Mouse (Mus musculus): ENCODE measurements around the gene Magi2. TPM values are rescaled to one million over a fixed set of nuclear protein-coding genes. Genes with fewer than 3 reads are reported as not detected.

Magi2 gene
- total RNA-seq, 2 experiments from 2014 or later: 7.3 to 9.5 TPM

DNA sequence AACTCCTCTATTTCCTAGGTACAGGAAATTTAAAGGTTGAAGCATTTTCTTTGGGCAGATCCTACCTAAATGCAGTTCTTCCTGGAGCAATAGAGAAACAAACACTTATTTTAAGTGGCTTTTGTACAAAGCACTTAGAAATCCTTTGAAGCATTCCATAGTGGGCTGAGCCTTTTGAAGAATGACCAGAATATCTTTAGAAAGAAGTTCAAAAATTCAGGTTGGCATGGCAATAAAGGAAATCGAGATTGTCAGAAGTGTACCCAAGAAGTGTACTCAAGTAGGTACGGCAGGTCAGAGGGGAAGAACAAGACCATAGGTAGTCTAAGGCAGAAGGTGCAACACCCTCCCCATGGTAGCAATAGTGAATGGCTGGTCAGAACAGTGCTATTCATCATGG, 1332.5 kb downstream of the Magi2 start:
- intact Hi-C loops (cut with DNase I): no loop called here

DNA sequence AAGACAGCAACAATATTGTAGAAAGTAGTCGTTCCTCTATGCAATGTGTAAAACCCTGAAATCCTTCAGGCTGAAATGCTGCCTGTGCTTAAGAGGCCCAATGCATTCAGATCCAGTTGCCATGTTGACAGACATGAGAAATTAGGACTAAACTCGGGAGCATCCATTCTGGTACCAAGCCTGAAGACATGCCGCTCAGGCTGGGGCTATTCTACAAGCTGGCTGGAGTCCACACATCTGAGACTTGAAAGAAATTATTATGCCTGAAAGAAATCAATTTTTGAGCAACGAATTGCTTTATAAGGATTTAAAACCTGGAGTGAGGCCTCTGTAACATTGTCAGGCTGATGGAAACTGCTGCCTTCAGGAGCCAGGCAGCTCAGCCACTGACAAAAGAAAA, 1333.0 kb downstream of the Magi2 start:
- intact Hi-C loops (cut with DNase I): no loop called here
- DNase-seq: no peak

More for the DNA sequence above, 1332.5 kb downstream of the Magi2 start:
- DNase-seq: no peak

DNA sequence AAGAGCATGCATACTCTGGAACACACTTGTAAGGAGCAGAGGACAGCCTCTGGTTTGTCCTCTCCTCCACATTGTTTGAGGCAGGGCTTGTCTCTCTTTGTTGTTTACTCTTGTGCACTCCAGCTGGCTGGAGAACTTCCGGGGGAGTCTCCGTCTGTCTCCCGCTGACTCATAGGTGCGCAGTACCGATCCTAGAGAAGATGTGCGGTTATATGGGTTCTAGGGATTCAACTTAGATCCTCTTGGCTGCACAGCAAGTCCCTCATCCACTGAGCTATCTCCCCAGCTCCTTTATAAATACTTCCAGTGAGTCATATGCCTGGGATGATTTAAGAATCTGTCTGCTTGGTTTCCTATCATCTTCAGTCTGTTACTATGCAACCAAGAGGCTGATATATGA, 1341.6 kb downstream of the Magi2 start:
- DNase-seq: no peak
- intact Hi-C loops (cut with DNase I): no loop called here

DNA sequence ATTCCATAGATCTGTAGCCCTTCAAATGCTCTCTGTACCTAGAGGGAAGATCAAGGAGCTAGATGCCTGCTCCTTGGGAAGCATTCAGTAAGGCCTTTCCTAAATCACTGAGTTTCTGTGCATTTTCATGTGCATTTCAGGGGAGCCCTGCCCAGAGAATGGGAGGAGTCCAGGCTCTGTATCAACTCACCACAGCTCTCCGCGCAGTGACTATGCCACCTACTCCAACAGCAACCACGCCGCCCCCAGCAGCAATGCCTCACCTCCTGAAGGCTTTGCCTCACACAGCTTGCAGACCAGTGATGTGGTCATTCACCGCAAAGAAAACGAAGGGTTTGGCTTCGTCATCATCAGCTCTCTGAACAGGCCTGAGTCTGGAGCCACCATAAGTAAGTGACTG, 1342.1 kb downstream of the Magi2 start:
- no peak for DNase-seq
- intact Hi-C loops (cut with DNase I): no loop called here

DNA sequence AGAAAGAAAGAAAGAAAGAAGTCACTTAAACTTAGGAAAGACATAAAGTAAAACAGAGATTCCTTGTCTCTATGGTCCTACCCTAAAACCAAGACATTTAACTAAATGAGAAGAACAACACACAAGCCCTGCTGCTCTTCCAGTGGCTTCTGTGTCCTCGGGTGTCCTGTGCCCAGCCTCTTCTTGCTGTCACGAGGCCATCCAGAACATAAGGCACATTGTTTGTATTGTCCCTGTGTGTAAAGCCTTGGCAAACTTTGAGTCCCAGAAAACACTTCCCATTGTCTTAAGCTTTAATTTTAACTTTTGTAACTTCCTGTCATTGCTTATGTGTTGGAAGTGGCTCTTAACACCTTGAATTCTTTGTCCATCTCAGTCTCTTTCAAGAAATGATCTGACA, 1348.0 kb downstream of the Magi2 start:
- intact Hi-C loops (cut with DNase I): no loop called here
- no peak for DNase-seq

DNA sequence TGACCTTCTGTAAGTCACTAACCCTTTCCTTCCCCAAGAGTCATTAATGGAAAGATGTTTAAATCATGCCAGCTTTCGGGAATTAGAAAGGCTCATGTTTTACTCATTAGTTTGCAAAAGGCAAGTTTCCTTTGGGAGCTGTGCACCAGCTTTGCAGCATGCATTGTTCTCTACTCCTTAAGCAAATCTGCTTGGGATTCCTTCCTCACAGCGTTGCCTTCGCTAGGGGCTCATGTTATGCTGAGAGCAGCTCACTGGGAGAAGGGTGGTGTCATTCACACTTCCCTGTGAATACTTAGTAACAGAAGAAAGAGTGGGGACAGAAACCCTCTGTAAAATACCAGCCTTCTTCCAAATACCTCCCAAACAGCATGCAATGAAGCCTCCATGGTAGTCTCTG, 1349.0 kb downstream of the Magi2 start:
- no peak for DNase-seq
- intact Hi-C loops (cut with DNase I): no loop called here

DNA sequence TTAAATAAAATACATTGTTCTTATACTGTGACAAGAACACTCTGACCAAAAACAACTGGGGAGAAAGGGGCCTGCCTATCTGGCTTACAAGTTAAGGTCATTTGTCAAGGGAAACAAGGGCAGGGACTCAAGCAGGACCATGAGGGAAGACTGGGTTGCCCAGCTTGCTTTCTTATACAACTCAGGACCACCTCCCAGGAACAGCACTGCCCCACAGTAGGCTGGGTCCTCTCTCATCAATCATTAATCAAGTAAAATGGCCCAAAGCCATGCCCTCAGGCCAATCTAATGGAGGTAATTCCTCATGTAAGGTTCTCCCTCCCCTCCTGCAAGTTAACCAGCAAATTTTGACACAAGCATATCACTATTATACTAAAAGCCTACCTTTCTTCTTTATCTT, 1349.4 kb downstream of the Magi2 start:
- intact Hi-C loops (cut with DNase I): no loop called here
- no peak for DNase-seq

DNA sequence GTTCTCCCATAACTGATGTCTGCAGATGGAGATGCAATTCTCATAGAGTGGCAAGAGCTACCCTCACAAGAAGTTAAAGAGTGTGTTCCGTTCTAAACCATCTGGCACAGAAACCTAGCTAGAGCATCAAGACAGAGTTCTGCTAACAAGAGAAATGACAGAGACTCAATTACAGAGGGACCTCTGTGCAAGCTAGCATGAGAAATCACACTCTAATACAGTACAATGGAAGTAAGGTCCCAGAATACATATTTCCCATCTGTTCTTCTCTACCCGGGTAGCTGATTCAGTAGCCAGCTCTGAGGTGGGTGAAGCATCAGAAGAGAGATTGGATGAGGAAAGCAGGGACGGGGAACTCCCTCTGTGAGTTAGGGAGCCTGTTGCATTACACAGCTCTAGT, 1351.8 kb downstream of the Magi2 start:
- no peak for DNase-seq
- intact Hi-C loops (cut with DNase I): no loop called here

DNA sequence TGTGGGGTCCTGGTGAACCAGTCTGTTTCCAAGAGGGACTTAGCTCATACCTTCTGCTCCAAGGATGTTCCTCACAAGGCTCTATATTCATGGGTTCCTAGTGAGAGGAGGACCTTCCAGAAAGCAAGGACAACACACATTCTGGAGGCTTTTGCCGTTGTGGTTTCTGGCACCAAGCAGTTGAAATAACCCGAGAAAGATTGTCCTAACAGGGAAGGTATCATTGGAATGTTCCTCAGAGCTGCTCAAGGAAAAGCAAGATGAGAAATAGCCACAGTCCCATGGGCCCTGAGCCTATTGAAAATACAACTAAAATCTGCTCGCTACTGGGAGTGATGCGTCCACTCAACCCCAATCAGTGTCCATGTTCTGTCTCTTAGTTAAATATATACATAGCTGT, 1353.8 kb downstream of the Magi2 start:
- intact Hi-C loops (cut with DNase I): no loop called here

DNA sequence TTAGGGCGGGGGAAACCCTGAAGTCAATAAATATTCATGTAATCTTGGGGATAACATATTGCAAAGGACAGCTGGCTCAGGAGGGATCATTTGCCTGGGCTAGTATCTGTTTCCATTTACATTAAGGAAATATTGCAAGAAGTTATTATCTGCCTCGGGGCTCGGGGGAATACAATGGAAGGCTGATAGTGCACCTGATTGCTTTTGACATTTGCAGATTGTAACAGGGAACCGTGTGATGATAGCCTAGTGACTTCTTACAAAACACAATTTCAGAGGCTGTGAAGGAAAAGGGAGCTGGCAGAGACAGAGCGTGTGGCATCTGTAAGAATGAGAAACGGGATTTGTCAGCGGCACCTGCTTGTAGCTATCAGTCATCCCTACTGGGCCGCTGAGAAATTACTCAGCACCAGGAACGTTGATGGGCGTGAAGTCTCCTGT, 1356.2 kb downstream of the Magi2 start:
- intact Hi-C loops (cut with DNase I): no loop called here
- no peak for DNase-seq

More for the DNA sequence above, 1353.8 kb downstream of the Magi2 start:
- no peak for DNase-seq

DNA sequence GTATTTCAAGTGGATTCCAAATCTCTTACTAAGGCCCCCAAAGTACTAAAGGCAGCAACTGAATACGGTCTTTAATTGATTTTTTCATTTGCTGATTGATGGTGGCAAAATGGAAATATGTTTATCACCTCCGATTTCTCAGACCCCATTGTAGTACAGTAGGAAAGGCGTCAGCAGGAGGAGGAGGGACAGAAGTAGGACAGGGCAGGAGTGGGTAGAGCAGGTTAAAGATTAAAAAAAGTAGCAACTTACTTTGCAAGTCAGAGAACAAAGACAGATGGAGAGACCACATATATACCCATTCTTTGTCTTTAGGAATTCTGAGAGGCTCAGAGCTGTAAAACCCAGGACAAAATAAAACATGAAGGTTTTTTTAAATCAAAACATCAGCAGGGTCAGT, 1356.8 kb downstream of the Magi2 start:
- intact Hi-C loops (cut with DNase I): no loop called here

DNA sequence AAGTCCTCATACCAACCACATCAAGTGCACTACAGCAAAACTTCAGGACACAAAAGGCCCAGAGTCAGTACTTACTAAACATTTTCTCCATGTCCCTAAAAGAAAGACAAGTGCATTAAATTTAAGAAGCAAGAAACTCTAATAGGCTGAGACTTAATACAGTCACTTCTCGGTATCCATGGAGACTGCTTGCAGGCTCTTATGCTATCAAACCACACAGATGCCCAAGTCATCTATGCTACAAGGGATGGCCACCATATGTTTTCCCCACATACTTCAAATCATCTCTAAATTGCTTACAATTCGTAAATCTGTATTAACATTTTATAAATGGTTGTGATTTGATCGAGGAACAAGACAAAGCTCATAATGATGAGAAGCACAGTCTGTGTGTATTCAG, 1357.9 kb downstream of the Magi2 start:
- intact Hi-C loops (cut with DNase I): no loop called here
- DNase-seq: no peak

More for the DNA sequence above, 1356.8 kb downstream of the Magi2 start:
- DNase-seq: no peak

DNA sequence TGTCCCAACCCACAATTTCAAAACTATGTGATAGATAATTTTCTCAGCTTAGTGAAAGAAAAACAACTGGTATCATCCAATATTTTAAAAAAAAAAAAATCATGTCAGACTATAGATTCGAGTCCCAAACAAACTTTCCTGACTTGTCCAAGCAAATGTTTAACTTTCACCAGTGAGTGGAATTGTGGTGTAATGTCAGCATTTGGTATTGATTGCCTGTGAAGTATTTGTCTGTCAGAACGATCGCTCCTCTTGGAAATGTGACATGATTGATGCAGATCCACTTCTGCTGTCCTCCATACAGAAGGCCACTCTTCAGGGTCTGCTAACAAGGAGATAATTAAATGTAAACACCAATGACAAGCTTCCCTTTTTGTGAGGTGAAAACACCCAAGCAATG, 1362.9 kb downstream of the Magi2 start:
- DNase-seq: no peak

DNA sequence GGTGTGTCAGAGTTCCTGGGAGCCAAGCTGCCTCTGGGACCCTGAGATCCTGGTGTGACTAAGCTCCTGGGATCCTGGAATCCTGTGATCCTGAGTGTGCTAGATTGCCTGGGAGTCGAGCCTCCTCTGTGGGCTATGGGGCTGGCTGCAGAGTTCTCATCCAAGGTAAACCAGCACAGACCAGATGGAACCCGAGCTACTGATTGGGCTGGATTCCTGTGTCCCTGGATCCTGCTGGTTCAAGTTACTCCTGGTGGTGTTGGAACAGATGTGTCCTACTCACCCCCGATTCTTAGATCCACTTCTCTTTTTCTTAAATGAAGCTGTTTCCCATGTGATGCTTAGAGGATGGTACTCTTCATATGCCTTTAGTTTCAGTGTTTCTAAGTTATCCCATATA, 1371.4 kb downstream of the Magi2 start:
- DNase-seq: no peak
- intact Hi-C loops (cut with DNase I): no loop called here

More for the DNA sequence above, 1362.9 kb downstream of the Magi2 start:
- intact Hi-C loops (cut with DNase I): no loop called here

DNA sequence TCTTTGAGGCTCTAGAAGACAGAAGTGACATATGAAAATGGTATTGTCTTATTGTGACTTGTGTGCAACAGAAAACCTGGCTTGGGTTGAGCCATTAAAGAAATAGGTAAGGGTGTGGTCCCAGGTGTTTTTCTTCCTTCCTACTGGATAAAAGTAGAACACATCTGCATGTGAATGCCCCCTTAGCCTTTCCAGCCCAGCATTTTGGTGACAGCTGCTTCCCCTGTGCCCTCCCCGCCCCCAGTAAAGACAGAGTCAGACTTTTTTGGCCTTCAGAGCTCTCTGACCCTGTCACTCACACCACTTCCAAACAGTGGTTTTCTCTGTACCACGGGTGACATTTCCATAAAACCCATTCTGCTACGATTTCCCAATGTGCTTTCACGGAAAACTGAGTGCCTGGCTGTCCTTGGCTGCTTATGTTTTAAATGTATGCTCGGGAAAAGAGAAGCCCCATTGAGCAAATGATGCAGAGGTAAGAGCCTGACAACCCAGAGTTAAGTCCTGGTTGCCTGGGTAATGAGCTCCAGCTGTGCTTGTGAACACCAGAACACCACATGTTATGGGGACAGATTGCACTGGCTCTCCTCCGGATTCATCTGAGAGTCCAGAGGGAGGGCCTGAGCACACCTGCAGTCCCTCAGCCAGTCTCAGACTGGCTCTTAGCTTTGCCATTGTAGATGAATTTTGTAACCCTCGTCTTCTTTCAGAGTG, 1377.1 kb downstream of the Magi2 start:
- no peak for DNase-seq
- intact Hi-C loops (cut with DNase I): no loop called here

DNA sequence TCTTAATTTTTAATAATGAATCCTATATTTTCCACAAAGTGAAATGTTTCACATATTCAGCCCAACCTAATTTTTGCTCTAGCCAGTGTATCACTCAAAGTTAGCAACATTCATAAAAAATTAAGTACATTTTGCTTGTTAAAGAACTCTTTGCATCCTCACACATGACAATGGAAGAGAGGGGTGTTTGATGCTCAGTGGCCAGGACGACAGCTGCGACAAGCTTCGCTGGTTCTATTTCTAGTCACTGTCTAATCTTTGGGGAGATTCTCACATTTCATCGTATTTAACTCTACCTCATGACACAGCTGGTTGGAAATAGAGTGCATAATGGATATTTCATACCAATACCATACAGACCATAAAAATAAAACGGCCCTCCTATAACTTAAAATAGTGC, 1379.7 kb downstream of the Magi2 start:
- intact Hi-C loops (cut with DNase I): no loop called here
- DNase-seq: no peak

DNA sequence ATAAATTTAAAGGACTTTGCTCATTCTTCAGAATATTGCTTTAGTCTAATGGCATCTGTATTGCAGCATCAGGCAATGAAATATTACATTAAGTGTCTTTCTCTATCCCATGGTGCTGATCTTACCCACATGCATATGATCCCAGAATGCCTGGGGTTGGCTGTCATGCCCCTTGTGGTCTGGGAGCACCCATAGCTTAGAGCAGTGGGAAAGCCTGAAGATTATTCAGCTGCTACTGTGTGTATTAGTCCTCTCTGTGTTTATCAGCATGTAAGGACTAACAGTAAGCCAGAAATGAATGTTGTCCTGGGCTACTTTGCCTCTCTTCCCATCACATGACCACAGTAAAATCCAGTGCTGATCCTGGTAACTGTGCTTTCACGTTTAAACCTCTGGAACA, 1380.7 kb downstream of the Magi2 start:
- no peak for DNase-seq
- intact Hi-C loops (cut with DNase I): no loop called here

DNA sequence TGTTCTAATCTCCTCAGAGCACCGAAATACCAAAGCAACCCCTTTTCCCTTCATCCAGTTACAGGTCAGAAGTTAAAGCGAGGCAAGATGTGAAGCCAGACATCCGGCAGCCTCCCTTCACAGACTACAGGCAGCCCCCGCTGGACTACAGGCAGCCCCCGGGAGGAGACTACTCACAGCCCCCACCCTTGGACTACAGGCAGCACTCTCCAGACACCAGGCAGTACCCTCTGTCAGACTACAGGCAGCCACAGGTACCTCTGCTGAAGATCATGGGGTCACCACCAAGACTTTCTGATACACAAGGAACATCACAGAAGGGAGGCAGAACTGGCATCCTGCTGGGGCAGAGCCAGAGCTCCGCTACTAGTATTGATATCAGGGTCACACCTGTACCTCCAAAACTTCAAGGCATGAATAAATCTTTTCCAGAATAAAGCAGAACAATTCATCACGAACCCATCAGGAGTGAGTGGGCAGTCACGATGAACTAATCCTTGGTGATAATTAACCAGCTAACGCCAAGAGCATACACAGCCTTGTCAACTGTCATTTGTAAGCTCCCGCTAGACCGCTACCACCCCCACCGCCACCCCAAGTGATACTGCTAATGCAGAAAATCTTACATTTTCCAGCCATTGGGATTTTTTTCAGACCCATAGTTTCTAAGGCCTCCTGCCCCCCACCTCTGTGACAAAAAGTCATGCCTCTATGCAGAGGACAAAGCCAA, 1382.5 kb downstream of the Magi2 start:
- DNase-seq: no peak
- intact Hi-C loops (cut with DNase I): no loop called here

DNA sequence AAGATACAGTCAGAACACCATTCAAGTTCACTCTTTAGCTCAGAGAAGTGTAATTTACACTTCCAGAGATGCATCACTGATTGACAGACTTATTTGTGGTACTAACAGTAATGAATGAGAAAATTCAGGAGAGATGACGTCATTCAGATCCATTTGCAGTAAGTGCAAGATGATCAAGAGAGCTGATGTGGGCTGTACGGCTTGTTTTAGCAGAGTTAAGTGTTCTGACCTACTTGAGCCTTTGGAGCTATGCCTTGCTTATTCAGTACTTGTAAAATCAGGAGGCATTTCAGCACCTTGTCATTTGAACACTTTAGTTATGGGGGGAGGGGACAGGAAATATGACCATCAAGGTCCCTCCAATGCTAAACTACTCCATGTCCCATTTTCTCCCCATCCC, 1383.8 kb downstream of the Magi2 start:
- no peak for DNase-seq
- intact Hi-C loops (cut with DNase I): no loop called here

DNA sequence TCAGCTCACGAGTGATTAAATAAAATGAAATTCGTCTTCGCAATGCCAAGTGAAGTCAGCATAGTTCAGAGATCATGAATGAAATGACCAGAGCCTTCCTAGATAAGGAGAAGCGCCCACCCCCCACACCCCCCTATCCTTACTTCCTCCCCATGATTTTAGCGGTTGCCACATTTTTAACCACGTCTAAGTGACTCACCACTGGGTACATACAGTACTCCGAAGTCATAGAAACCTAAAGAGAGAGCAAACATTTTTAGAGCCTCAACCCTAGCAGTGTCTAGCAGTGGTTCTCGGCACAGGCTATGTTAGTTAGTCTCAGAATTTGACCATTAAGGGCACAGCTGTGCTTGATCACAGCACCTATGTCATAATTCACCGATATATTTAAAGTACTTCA, 1385.8 kb downstream of the Magi2 start:
- DNase-seq: no peak

DNA sequence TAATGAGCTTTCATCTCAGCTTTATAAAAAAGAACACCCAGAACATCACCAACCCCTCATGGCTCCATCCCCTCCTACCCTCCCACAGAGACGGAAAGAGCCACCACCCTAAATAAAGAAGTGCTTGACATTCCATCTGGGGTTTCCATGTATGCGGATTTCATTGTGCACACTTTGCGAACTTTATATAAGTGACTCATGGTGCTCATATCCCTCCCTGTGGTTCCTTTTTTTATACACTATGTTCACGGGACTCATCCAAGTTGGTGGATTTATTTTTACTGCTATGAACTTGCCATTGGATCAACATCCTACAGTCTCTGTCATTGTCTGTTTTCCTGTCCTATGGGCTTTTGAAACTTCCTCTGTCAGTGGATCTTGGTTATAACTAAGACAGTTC, 1388.1 kb downstream of the Magi2 start:
- no peak for DNase-seq
- intact Hi-C loops (cut with DNase I): no loop called here

More for the DNA sequence above, 1385.8 kb downstream of the Magi2 start:
- intact Hi-C loops (cut with DNase I): no loop called here

All from heart, postnatal 36 days (tissue).